Mouse (Mus musculus) lung, postnatal 14 days (tissue): ENCODE results near the gene Rpl27.
A peak's percentile ranks its signal among the peaks of the same experiment; 100 is the strongest.
"Not testable (repeated sequence)": the region's sequence is repeated elsewhere in the genome, so short reads cannot be mapped to it uniquely, and the experiment has no call there.

Experiments
- DNase-seq: peaks from one replicate; pipeline ENCODE4 v3.0.0; 2021

Rpl27 gene

DNA sequence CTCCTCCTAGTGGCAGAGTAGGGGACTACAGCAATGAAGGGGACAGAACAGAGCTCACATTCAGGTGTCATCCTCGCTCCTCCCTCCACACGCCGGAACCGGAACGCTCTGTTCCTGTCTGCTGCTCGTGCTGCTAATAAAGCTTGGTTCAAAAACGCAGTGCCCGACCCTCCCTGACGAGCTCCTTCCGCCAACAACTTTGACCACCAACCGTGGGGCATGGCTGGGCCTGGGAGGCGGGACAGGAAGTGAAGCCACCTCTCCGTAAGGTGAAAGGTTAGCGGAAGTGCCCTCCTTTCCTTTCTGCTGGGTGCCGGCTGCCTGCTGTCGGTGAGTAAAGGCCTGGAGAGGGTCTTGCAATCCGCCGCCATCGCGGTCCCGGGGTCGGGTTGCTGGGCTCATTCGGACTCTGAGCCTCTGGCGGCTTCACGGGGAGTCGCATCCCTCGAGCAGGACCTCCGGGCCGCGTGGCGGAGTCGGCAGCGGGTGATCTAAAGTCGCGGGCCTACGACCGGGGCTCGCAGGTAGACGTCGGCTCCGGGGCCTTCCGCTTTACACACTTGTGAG is at the start of gene Rpl27:
Gene Rpl27 (plus strand): TSS at position 172 of the 567 bp plus-strand sequence.
- DNase-seq: peak; percentile 95

GRCm38 (mm10) chr11:101395110-101395509 is 47.0 kb upstream of the Rpl27 start:
- peak; percentile 85 for DNase-seq

DNA sequence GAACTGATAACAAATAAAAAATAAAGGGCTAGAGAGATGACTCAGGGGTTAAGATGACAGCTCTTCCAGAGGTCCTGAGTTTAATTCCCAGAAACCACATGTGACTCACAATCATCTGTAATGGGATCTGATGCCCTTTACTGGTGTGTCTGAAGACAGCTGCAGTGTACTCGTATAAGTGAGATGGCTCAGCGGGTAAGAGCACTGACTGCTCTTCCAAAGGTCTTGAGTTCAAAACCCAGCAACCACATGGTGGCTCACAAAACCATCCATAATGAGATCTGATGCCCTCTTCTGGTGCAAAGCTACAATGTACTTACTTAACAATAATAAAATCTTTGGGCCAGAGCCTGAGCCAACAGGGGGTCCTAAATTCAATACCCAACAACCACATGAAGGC is 26.8 kb upstream of the Rpl27 start:
- no peak for DNase-seq

DNA sequence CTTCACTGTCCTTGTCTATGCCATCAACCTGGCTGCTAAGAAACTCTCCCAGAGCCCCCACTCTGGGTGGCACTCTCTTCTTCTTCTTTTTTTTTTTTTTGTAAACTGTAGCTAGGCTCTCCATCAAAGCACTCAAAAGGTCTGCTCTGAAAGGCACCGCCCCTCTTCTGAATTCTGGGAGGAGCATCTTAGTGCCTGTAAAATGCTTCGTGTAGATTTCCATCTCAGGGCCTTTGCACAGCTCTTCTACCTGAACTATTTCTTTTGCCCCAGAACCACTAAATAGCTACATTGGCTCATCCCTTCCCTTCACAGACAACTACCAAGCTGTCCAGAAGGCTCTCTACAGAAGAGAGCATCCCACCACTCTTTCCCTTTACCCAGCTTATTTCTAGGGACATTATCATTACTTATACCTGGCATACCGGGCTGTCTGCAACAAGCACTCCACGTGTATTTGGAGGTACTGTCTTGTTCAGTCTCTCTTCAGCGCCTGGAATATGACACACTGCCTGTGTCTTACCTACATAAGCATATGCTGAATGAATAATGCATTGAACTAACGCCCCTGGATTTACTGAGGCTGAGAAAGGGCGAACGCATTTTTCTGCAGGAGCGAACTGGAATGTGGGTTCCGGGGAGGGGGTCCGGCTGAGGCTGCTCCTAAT is 25.5 kb upstream of the Rpl27 start:
- no peak for DNase-seq

DNA sequence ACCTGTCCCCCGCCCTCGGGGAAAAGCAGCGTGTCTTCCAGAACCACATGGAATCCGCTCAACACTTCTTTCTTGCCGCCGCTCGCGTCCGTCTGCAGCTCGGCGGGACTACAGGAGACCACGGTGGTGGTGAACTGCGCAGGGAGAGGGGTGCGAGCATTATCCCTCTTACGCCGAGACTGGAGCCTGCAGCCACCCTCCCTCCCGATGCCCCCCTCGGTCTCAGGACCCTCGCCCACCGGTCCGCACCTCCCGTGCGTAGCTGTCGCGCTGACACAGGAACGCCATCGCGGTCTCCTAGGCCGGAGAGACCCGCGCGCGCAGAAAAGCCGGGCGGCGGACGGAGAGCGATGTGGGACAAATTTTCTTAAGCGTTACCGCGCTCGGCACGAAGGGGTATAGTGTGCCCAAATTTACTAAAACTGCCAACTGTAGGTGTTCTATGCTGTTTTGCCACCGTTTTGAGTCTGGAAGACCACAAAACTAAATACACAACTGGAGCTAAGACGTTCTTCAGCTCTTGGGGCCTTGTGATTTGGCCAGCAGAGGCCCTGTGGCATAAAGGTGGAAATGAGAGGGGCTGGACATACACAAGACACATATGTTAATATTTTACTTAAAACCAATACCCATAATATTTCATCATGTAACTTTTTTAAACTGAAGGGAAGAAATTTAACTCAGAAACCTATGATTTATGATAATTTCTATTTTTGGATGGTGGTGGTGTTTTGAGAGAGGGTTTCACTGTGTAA is 24.8 kb upstream of the Rpl27 start, which contains the start of gene Aarsd1:
Gene Aarsd1 (minus strand): TSS at position 515 of the 755 bp plus-strand sequence.
- DNase-seq: peak; percentile 89

GRCm38 (mm10) chr11:101418991-101419390 is 23.1 kb upstream of the Rpl27 start:
- no peak for DNase-seq

- DNase-seq: no peak
Measured at GRCm38 (mm10) chr11:101419610-101420009, 22.5 kb upstream of the Rpl27 start.

- no peak for DNase-seq
Measured at GRCm38 (mm10) chr11:101420148-101420547, 21.9 kb upstream of the Rpl27 start.

DNA sequence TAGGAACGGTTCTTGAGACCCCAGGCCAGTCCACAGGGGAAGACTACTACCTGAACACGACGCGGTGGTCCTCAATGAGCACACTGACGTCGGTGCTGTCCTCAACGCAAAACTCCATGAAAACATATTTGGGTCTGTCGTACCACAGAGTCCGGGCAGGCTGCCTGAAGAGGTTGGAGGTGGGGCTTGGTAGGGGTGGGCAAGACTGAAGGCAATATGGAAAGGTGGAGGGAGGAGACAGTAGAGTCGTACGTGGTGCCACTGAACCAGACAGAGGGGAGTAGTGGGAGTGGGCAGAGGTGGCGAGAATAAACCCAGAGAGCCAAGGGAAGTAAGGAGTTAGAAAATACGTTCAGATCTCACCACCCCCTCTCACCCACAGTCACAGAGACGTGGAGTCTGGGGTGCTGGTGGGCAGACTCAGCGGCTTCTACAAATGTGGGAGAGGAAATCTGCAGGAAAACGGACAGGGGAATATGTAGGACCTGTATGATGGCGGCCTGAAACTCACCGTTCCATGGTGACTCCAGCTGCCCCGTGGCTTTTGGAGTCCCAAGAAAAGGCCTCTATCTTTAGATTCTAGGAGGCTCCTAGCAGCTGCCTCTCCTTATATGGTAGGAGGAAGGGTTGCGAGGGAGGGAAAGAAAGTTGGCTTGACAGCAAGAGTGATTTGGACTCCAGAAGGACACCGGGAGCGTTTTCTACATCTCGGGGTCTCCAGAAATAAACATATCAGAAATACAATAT is 17.8 kb upstream of the Rpl27 start, which contains the start of gene Gm27029:
Gene Gm27029 (minus strand): TSS at position 692 of the 747 bp plus-strand sequence.
- DNase-seq: peak; percentile 29

DNA sequence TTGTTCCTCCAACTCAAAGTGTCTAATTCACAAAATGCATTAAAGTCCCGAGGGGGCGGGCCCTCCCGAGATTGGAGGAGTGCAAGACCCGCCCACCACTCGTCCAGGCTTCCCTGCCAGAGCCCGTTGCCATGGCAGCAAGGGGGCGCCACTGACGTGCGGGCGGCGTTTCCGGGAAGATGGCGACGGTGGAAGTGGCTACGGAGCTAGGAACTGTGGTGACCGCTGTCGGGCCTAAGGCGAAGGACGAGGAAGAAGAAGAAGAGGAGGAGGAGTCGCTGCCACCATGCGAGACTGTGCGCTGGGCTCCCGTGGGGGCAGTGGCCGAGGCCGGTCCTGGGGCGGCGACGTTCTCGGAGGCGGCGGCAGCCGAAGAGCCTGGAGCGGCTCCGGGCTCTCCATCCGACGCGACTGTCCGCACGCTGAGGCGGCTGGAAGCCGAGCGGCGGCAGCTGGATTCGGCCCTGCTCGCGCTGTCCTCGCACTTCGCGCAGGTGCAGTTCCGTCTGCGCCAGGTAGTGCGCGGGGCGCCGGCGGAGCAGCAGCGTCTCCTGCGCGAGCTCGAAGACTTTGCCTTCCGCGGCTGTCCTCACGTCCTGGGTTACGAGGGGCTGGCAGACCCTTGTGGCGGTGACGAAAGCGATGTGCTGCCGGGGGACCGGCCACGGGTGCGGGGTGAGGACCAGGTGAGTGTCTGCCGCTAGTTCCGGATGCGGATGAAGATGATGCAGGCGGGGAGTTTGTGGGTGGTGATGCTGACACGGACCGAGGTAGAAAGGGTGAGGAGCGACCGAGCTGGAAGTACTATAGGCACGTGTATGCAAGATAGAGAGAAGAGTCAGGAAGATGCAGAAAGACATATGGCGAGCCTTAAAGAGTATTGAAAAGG is 16.9 kb upstream of the Rpl27 start, which contains the start of the genes Rundc1 and Ptges3l:
Gene Rundc1 (plus strand): TSS at position 161 of the 889 bp plus-strand sequence.
Gene Ptges3l (minus strand): TSS at position 409 of the 889 bp plus-strand sequence.
- peak; percentile 100 for DNase-seq

DNA sequence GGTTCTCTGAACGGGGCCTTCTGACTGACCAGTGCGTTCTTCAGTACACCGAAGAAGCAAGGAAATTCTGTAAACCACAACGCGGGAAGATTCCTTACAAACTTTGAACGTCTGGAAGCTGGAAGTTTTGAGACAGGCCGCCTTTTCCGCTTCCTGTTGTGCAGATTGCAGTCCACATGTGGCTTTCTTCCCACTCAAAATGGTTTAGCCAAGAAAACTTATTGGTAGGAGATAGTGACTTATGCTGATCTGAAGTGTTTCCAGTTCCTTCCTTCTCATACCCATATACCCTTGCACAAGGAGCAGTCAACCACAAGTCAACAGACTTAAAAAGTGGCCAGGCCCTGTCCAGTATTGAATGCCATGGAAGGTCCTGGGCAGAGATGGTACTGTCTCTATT is 15.9 kb upstream of the Rpl27 start:
- no peak for DNase-seq

GRCm38 (mm10) chr11:101431327-101431726 is 10.8 kb upstream of the Rpl27 start:
- DNase-seq: no peak

DNA sequence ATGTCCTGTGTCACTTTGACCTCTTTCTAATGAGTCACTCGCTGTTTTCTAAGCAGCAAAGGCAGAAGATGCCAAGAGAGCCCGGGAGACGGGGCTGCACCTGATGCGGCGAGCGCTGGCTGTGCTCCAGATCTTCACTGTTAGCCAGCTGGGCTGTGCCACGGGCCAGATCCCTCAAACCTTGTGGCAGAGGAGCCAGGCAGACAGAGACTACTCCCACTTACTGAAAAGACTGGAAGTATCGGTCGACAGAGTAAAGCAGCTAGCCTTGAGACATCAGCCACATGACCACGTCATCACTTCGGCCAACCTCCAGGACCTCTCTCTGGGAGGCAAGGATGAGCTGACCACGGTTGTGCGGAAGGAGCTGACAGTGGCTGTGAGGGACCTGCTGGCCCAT is 8.7 kb upstream of the Rpl27 start:
- no peak for DNase-seq

- DNase-seq: no peak
Measured at GRCm38 (mm10) chr11:101435831-101436230, 6.3 kb upstream of the Rpl27 start.

- no peak for DNase-seq
Measured at GRCm38 (mm10) chr11:101436916-101437315, 5.2 kb upstream of the Rpl27 start.

DNA sequence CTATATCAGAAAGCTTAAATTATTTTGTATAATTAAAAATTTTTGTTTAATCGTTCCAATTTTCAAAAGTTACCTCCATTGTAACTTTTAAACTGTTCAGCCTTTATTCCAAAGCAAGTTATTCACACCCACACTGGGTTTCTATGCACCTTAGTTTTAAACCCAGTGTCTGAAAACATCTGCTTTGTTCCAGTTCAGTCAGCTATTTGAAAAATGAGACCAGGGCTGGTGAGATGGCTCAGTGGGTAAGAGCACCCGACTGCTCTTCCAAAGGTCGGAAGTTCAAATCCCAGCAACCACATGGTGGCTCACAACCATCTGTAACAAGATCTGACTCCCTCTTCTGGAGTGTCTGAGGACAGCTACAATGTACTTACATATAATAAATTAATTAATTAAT is 4.1 kb upstream of the Rpl27 start:
- not testable (repeated sequence) for DNase-seq

- DNase-seq: not testable (repeated sequence)
Measured at GRCm38 (mm10) chr11:101441450-101442126, 510 bp upstream of the Rpl27 start.

DNA sequence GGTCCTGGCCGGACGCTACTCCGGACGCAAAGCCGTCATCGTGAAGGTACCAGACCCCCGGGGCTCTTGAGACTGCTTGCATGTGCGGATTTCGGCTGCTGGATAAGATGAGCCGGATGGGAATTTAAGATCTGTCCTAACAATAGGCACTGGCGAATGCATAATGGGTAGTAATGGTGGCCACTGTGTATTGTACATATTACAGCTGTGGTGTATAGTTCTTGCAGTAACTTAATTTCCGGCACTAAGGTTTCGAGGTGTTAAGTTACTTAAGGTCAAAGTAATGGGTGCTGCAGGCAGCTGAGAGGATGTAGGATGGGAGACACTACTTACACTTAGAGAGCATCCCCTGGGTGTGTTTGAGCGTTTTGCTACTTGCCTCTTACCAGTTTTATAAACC is 662 bp downstream of the Rpl27 start:
- no peak for DNase-seq

GRCm38 (mm10) chr11:101446319-101446718 is 4.2 kb downstream of the Rpl27 start:
- DNase-seq: no peak

GRCm38 (mm10) chr11:101446860-101447259 is 4.8 kb downstream of the Rpl27 start:
- DNase-seq: not testable (repeated sequence)

DNA sequence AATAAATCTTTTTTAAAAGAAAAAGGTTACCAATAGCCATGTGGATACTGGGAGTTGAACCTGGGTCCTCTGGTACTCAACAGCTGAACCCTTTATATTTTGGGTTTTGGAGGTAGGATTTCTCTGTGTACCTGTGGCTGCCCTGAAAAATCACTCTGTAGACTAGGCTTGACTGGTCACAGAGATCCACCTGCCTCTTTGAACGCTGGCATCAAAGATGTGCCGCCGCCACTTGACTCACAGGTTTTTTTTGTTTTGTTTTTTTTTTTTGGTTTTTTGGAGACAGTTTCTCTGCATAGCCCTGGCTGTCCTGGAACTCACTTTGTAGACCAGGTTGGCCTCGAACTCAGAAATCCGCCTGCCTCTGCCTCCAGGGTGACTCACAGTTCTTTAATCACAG is 5.7 kb downstream of the Rpl27 start:
- no peak for DNase-seq
